Mouse (Mus musculus): ENCODE results near the gene Iltifb.
"Not testable (repeated sequence)": the region's sequence is repeated elsewhere in the genome, so short reads cannot be mapped to it uniquely, and the experiment has no call there.

DNA sequence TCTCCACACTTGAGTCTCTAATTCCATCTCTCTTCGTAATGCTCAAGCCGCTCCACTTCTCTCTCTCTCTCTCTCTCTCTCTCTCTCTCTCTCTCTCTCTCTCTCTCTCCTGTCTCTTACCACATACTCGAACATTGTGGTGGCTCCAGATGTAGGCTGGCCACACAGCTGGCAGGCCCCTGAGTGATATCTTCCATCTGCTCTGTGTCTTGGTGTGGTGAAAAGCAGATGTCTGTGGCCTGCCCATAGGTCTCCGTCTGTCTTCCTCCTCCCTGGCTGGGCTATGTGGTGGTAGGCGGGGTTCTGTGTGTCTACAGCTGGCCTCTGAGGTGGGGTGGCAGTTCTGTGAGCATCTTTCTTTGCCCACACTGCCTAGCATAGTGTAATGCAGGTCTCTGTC is 11.8 kb downstream of the Iltifb start:
- TF ChIP-seq CTCF (IDR thresholded peaks at IDR 0.05; ENCODE audit: control insufficient read depth, insufficient read depth, low read length); POLR2A (IDR thresholded peaks at IDR 0.05; ENCODE audit: borderline replicate concordance, control insufficient read depth, low read depth, low read length): not testable (repeated sequence)
